Mouse (Mus musculus): ENCODE data around the gene Chrnd. TPM values are rescaled to one million over a fixed set of nuclear protein-coding genes. Genes with fewer than 3 reads are reported as not detected.

Chrnd gene
- total RNA-seq, 1 experiment from 2014 or later = not detected

DNA sequence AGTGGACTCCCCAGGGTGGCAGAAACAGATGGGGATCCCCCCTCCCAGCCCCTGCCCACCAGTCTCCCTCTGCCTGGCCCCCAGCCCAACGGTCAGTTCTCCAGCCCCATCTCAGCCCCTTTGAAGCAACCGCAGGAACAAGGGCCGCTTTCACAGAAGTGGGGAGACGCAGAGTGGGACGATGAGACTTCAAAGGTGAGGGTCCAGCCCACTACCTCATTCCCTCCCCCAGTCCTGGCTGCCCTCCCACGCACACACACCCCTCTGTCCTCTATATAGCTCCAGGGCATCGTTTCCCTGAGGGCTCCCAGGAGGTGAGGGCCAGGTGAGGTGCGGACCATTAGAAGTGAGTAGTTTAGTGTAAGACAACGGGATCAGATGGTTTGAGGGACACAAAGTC is 7.4 kb upstream of the Chrnd start, which contains the start of gene Prss56:
TSS of gene Prss56 (plus strand) at position 301 of the 400 bp plus-strand sequence.
- no peak for ATAC-seq (replicated peaks; ENCODE audit: insufficient number of reproducible peaks, low FRiP score, low TSS enrichment, poor library complexity, severe bottlenecking)

DNA sequence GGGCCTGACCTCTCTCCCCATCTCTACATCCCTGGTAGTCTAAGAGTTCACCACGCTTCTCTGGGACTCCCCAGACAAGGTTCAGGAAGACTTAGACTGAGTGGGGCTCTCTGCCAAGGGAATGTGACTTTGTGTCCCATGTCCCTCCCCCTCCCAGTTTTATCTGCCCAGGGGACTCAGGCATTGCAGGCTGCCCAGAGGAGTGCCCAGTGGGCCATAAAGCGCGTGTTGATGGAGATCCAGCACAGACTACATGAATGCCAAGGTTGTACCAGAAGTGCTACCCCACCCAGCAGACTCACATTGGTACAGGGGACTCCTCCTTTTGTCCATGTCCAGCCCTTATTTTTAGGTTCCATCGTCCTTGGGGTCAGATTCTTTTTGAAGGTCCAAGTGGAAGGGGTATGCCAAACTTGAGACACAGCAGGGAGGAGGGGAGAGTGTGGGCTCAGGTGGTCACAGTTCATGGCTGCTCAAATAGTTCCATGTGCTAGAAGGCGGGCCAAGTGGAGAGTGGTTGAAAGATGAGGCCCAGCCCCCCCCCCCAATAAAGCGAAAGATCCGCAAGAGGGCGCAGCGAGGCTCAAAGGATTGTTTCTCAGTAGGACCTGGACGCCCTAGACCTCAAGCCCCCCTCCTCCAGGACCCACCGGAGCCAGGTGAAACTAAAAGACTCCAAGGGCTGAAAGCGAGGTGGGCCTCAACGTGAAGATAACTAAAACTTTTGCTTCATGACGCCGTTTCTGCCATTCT is 6.2 kb upstream of the Chrnd start:
- no peak for ATAC-seq (replicated peaks; ENCODE audit: insufficient number of reproducible peaks, low FRiP score, low TSS enrichment, poor library complexity, severe bottlenecking)

DNA sequence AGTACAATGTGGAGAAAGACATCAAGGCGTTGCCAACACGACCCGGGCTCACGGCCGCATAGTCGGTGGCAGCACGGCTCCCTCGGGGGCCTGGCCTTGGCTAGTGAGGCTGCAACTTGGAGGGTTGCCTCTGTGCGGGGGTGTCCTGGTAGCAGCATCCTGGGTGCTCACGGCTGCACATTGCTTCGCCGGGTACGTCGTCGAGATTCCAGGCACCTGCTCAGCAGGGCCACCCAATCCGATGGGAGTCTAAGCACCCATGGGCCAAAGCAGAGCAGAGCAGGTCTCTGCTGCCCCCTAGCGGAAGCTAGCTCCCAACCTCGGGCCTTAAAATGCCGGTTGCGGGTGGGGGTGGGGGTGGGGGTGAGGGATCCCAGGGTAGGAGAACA is 5.7 kb upstream of the Chrnd start:
- no peak; the same call in 1 of the 2 replicates for ATAC-seq (replicated peaks; ENCODE audit: insufficient number of reproducible peaks, low FRiP score, low TSS enrichment, poor library complexity, severe bottlenecking)

DNA sequence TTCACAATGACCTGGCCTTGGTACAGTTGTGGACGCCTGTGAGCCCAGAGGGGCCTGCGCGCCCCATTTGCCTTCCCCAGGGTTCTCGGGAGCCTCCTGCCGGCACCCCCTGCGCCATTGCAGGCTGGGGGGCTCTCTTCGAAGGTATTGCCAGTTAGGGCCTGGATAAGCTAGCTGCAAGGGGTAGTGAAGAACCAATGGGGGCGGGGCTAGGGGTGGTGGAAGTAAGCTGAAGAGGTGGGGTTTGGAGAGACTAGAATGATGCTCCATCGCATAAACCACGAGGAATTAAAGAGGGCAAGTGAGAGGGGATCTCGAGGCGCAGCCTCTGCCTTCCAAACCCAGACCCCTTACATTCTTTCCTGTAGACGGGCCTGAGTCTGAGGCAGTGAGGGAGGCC is 4.9 kb upstream of the Chrnd start:
- no peak for ATAC-seq (replicated peaks; ENCODE audit: insufficient number of reproducible peaks, low FRiP score, low TSS enrichment, poor library complexity, severe bottlenecking)

DNA sequence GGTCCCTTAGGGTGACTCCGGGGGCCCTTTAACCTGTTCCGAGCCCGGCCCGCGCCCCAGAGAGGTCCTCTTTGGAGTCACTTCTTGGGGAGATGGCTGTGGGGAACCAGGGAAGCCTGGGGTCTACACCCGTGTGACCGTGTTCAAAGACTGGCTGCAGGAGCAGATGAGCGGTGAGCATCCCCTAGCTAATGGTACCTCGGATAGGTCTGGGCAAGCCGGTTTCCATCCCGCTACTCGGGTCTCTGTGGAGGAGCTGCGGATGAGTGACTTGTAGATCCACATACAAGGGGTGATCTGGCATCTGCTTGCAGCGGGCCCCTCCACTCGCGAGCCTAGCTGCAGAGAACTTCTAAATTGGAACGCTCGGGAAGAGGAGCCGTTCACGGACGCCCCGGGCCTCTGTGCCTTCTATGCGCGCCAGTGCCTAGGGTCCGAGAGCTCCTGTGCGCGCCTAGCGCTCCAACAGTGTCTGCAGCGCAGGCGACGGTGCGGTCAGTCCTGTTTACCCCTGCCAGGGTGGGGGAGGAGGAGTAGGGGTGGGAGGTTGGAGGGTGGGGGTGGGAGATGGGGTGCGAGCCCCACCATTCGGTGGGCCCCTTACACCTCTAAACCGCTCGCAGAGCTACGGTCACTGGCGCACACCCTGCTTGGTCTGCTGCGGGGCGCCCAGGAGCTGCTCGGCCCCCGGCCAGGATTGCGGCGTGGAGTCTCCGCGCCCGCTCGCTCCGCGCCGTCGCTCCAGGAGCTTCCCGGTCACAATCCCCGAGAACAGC is 4.0 kb upstream of the Chrnd start:
- no peak for ATAC-seq (replicated peaks; ENCODE audit: insufficient number of reproducible peaks, low FRiP score, low TSS enrichment, poor library complexity, severe bottlenecking)

DNA sequence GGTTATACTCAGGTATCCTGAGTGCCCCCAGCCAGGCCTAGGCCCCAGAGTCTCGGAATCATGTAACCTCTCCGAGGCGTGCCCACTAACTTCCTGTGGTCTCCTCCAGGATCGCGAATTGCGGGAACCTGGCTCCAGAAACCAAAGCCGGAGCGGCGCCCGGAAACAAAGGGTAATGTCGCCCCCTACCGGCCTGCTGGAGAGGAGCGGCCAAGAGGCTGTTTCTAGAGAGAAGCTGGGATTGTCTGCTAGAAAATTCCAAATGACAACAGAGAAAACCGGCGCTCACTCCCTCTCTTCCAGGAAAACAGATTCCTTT is 3.4 kb upstream of the Chrnd start:
- ATAC-seq (replicated peaks; ENCODE audit: insufficient number of reproducible peaks, low FRiP score, low TSS enrichment, poor library complexity, severe bottlenecking) = no peak

DNA sequence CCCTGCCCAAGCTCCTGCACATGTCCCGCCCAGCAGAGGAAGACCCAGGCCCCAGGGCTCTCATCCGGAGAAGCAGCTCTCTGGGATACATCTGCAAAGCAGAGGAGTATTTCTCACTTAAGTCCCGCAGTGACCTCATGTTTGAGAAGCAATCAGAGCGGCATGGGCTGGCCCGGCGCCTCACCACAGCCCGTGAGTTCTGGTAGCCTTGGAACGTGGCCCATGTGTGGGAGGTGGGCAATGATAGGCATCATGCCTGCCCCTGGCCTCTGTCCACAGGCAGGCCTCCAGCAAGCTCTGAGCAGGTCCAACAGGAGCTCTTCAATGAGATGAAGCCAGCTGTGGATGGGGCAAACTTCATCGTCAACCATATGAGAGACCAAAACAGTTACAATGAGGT is 6.9 kb downstream of the Chrnd start:
- ATAC-seq (replicated peaks; ENCODE audit: insufficient number of reproducible peaks, low FRiP score, low TSS enrichment, poor library complexity, severe bottlenecking) = no peak

DNA sequence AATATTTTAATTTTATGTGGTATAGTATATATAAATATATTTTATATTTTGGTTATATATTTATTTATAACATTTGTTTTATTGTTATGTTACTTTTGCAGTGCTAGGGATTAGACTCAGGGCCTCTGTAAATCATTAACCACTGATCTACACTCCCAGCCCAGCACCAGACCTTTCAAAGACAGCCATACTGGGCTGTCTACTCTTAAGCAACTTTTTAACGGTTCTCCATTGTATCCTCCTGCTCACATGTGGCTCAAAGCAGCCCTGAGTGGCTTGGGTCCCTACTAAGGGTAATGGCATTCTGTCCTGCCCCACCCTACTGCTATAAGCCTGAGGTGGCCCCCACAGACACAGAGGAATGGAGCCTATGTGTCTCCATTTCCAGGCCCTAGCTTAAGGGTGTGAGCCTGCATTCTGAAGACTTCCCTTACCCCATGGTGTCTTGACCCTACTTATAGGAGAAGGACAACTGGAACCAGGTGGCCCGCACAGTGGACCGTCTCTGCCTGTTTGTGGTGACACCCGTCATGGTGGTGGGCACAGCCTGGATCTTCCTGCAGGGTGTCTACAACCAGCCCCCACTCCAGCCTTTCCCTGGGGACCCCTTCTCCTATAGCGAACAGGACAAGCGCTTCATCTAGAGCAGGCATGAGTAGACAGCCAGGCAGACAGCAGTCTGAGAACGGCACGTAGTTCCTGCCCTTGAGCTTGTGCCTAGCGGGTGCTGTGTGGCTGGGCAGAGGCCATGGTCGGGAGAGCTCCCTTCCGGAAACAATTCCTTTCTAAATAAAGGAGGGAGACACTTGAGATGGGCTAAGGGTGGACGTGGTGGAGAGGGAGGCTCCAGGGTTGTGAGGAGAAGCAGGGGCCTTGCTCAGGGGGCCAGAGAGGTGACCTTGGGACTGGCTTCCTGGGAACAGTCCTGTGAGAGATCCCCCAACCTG is 8.0 kb downstream of the Chrnd start:
- no peak for ATAC-seq (replicated peaks; ENCODE audit: insufficient number of reproducible peaks, low FRiP score, low TSS enrichment, poor library complexity, severe bottlenecking)

DNA sequence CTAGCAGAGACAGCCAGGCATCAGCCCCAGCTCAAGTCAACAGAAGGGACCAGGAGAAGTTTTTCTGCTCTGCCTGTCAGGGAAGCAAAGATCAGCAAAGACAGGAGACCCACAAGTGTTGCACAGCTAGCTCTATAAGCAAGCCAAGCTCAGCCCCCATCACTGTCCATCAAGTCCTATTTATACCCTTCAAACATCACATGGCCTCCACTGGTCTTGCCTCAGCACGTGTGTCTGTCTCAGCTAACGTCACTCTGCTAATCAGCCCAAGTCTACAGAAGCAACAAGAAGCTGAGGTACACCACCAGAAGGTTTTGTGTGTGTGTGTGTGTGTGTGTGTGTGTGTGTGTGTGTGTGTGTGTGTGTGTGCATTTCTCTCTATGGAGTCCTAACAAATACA is 10.4 kb downstream of the Chrnd start:
- no peak for ATAC-seq (replicated peaks; ENCODE audit: insufficient number of reproducible peaks, low FRiP score, low TSS enrichment, poor library complexity, severe bottlenecking)

DNA sequence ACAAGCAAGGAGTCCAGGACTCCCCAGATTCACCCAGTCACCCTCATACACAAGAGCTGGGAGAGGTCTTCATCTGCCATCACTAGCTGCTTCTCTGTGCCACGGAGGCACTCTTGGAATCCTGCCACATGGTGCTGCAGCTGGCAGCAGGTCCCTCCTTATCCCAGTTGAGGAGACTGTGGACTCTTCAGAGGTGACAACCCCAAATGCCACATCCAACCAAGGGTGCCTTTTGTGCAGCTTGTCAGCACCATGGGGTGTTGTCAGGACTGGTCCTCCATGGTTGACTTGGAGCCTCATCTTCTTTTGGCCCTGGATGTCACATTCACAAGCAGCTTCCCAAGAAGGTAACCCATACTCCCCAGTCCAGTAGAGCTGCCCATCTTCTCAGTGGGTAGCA is 11.4 kb downstream of the Chrnd start:
- no peak for ATAC-seq (replicated peaks; ENCODE audit: insufficient number of reproducible peaks, low FRiP score, low TSS enrichment, poor library complexity, severe bottlenecking)

DNA sequence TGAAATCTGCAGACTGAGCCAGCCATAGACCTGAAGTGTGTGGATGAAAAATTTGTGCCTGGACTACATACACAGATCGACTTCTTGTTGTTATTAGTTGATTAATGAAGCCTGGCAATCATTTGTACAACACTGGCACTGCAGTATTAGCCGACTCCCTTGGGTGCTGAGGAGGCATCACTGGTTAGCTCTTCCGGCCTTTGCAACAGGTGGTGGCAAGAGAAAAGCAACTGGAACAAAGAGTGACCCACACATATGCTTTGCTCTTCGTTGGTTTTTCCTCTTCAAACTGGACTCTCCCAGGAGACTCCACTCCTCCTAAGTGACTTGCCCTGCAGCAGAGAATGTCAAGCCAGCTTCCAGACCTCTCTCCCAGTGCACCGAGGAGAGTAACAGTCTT is 13.4 kb downstream of the Chrnd start:
- no peak for ATAC-seq (replicated peaks; ENCODE audit: insufficient number of reproducible peaks, low FRiP score, low TSS enrichment, poor library complexity, severe bottlenecking)

DNA sequence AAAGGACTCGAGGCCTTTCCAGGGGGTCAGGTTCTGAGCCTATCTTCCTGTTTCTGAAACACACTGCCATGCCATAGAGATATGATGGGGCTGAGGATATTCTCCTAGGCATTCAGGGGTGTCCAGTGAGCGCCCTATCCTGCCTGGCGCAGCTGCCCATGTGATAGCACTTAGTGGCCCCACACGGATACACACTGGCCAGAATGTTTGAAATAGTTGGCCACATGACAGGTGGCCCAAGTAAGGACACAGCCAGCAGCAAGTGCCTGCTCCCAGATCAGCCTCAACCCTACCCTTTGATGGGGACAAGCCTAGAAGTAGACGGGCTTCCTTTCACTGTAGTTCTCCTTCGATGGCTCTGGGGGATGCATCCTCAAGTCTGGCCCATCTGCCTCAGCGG is 14.1 kb downstream of the Chrnd start, which contains the start of gene Chrng:
TSS of gene Chrng (plus strand) at position 193 of the 400 bp plus-strand sequence.
- ATAC-seq (replicated peaks; ENCODE audit: insufficient number of reproducible peaks, low FRiP score, low TSS enrichment, poor library complexity, severe bottlenecking) = no peak

DNA sequence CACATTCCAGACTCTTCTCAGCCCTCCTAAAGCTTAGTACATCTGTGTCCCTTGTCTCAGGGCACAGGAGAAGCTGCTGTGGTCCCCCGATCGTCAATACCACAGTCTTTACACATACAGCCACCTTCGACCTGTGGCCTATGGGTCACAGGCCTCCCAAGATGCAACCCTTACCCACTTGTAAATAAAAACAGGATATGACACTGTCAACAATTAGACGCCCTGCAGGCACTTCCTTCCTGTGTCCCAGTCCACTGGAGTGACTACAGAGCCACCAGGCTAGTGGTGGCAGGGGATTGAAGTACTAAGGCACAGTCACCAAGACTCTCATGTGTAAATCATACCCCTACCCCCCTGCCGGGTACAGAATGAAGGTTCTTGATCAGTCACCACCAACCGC is 14.6 kb downstream of the Chrnd start:
- ATAC-seq (replicated peaks; ENCODE audit: insufficient number of reproducible peaks, low FRiP score, low TSS enrichment, poor library complexity, severe bottlenecking) = no peak

DNA sequence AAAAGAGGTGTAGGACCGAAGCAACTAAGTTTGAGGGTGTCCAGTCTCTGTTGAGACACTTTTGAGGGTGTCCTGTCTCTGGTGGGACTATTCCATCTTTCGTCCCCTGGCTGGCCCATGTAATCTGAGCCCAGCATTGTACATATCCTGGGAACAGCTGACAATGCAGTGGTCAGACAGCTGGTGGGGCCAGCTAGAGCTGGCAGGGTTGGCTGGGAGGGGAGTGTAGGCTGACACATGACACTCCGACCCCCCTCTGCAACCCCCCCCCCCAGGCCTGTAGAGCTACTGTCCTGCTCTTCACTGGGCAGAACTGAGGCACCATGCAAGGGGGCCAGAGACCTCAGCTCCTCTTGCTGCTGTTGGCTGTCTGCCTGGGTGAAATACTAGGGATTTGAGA is 15.1 kb downstream of the Chrnd start:
- ATAC-seq (replicated peaks; ENCODE audit: insufficient number of reproducible peaks, low FRiP score, low TSS enrichment, poor library complexity, severe bottlenecking) = no peak

DNA sequence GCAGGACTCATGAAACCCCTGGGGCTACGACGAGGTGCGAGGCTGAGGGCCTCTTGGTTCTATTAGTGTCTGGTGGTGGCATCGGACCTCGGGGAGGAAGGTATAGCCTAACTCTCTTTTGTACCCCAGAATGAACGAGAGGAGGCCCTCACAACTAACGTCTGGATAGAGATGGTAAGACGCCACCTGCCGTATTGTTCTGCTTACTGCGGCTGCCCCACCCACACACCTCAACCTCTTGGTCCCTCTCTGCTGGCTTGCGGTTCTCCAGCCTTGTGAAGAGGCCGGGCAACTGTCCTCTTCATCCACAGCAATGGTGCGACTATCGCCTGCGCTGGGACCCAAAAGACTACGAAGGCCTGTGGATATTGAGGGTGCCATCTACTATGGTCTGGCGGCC is 15.9 kb downstream of the Chrnd start:
- no peak for ATAC-seq (replicated peaks; ENCODE audit: insufficient number of reproducible peaks, low FRiP score, low TSS enrichment, poor library complexity, severe bottlenecking)

DNA sequence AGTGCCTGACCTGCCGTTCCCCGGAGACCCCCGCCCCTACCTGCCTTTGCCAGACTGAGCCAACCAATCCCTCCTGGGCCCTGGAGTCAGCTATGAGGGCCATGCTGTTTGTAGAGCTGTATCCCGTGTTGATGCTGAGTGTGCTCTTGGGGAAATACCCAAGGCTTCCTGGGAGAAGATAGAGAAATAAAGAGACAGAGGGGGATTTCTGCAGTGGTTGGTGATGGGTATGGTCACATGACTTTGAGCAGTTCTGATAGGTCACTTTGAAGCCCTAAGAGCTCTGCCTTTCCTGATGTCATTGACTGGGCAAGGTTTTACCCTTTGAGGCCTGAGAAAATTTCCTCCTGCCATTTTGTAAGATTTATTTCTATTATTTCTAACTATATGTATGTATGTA is 21.0 kb downstream of the Chrnd start:
- ATAC-seq (replicated peaks; ENCODE audit: insufficient number of reproducible peaks, low FRiP score, low TSS enrichment, poor library complexity, severe bottlenecking) = no peak

DNA sequence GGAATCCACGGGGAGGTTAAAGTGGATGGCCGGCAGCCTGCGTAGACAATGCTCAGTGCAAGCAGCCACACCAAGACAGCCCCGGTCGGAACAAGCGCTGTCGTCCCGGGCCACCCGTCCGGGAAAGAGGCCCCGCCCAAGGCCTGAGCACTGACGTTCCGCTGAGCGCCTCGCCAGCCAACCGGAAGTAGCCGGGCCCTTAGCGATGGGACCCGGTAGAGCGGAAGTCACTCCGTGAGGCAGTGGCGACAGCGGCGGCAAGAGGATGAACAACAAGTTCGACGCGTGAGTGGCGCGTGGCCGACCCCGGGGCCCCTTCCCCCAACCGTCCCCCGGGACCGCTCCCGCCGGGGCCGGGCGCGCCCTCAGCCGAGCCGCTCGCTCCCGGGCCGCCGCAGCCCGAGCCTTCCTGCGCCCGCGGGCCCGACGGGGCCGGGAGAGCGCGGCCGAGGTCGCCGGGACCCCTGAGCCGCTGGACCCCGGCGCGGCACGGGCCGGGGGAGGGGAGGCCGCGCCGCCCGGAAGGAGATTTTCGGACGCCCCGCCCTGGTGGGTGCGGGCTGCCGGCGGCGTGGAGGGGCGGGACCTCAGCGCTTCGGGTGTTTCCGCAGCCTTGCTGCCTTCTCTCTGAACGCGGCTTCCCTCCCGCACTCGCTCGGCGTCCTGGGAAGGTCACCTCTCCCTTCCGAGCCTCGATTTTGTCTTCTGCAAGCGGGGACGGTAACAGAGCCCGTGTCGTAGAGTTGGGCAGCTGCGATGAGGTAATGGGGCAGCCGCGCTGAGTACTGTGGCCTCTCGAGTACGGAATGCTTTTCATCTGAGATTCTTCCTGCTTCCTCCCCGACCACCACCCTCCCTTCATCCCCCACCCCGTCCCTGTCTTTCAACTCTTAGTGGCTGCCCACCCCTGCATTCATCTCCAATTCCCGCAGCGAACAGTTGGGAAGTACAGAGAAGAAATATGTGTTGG is 23.6 kb downstream of the Chrnd start, which contains the start of gene Eif4e2:
TSS of gene Eif4e2 (plus strand) at position 180 of the 970 bp plus-strand sequence.
- ATAC-seq (replicated peaks; ENCODE audit: insufficient number of reproducible peaks, low FRiP score, low TSS enrichment, poor library complexity, severe bottlenecking) = peak; percentile 88

DNA sequence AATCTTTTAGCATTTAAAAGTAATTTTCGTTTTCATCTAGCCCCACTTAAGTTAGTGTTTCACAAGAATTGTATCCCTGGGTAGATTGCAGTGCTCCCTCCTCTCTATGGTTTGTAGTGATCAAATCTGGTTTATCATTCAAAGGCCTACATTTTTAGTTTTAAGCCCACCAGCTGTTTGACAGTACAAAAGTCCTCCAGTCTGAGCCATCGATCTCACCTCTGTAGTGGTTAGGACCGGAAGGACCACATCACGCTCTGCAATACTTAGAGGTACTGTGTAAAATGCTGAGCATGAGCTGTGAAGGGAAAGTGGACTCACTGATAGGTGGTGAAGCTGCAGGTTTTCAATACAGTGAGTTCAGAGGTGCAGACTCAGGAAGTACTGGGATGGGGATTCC is 24.3 kb downstream of the Chrnd start:
- no peak for ATAC-seq (replicated peaks; ENCODE audit: insufficient number of reproducible peaks, low FRiP score, low TSS enrichment, poor library complexity, severe bottlenecking)
